Mouse (Mus musculus) NIH3T3 (cell line): ENCODE measurements at regions not wholly inside any gene's neighbourhood (a gene's known extent, or its start where the extent isn't known, plus 50 kb on each side); places are given as distances from the start of the nearest gene placed in this dataset.

Experiments used
- DNase-seq: peaks from one replicate; pipeline ENCODE4 v3.0.0-alpha.2; 2012; ENCODE audit warnings: low read depth

DNA sequence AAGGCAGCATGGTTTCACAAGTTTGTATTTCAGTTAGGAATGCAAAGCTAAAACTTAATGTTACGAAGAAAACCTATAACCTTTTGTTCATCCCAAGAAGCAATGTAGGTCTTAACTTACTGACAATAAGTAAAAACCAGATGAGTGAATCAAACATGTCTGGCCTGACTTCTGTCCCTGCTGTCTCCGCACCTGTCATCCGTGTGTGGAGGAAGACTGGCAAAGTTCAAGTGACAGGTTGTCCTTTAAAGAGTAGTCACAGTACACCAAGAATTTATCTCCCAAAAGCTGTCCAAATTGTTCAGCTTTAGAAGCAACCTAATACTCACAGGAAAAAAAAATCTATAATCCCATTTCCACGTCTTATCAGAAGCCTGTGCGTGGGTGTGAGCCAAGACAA lies 146.3 kb upstream of the Gm10181 start:
- DNase-seq: no peak

DNA sequence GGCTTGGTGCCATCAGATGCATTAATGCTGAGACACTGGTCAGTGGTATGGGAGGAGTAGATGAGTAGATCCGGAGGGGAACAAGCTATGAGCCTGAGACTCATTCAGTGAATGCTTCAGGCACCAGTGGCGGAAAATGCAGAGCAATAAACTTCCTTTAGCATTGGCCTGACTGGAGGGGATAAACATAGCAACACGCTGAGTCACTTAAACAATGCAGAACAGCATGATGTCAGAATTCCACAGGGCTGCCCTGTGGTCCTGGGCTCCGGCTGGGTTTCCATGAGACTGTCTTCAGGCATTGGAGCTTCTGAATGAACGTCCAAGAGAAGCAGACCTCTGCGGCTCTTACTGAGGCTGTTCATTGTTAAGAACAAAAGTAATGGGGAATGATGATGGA lies 145.4 kb upstream of the Gm10181 start:
- DNase-seq: peak; percentile 73

DNA sequence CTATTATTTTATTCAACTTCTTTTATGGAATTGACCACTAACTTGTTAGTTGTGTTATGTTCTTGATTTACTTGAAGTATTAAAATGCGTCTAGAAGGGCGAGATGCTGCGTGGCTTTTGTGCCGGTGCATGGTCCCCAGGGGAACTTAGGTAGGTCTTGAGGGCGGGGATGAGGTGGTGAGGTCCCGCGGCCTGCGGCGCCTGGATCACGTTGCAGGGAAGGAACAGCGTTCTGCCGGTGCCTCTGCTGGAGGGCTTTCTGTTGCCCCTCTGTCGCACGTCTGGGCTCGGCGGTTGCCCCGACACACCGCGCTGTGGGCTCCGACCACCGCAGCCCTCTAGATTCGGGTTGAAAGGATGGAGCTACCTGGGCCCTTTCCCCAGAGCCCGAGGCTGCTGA lies 136.7 kb upstream of the Gm10181 start:
- no peak for DNase-seq

- DNase-seq: no peak
These were observed 133.6 kb upstream of the Gm10181 start for GRCm38 (mm10) chr9:24955641-24956040.

GRCm38 (mm10) chr9:24956566-24956965 lies 132.7 kb upstream of the Gm10181 start:
- DNase-seq: no peak

DNA sequence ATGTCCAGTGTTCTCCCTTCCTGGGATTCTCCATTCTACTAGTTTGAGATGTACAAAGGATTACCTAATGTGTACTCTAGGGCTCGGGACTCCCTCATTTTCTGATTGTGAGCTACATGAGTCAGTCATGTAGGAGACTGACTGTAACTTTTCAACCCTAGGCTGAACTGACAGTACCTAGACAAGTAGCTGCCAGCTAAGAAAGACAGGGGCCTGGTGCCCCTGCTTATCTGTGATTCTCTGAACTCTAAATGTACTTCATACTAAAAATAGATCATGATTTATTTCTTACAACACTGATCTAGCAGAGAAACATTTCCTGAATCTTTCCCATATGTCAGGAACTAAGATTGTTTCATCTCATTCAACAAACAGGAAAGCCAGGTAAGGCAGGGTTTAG lies 125.9 kb upstream of the Gm10181 start:
- no peak for DNase-seq

- DNase-seq: no peak
These were observed 121.7 kb upstream of the Gm10181 start for GRCm38 (mm10) chr9:24967571-24967970.

- peak; percentile 6 for DNase-seq
These were observed 115.0 kb upstream of the Gm10181 start for GRCm38 (mm10) chr9:24974021-24974741.

- DNase-seq: no peak
These were observed 106.4 kb upstream of the Gm10181 start for GRCm38 (mm10) chr9:24982796-24983195.

GRCm38 (mm10) chr9:24994491-24994890 lies 94.7 kb upstream of the Gm10181 start:
- DNase-seq: peak; percentile 2

DNA sequence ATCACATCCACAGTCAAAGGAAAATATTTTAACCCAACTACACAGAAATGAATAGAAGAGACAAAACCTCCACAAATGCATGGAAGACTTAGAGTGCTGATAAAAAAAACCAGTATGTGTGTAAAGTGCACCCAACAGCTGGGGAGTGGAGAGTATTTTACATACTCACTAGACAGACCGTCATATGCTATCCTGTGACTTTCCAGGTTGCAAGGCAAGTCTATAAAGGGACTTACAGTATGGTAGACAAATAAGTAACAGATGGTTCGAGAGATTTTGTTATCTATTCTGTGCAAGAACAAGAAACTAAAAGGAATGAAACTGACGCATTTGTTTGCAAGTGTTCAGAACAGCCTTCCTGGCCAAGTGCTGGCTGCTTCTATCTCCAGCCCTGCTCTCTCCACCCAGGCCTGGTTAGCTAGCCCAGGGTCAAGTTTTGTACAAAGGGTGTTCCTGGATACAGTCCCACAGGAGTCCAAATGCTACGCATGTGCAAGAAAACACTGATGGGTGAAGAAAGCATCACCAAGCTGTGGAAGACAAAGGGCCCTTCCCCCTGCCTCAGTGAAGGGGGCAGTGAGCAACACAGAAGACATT lies 68.0 kb upstream of the Gm10181 start:
- no peak for DNase-seq

- DNase-seq: peak; percentile 30
These were observed 66.8 kb upstream of the Gm10181 start for GRCm38 (mm10) chr9:25022439-25022838.

DNA sequence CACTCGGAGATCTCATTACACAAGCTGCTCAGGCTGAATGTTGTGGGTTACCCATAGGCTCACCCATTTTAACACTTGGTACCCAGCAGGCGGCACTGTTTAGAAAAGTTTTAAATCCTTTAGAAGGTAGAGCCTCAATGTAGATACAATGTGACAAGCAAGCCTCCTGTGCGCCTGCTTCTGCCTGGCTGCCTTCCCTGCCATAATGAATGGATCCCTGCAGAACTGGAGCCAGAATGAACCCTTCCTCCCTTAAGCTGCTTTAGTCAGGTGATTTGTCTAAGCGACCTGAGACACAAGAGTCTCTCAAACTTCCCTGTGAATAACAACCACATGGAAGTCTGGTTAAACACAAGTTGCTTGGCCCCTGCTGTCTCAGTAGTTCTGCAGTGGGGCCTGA lies 64.7 kb upstream of the Gm10181 start:
- DNase-seq: no peak

- DNase-seq: peak; percentile 77
These were observed 61.6 kb upstream of the Gm10181 start for GRCm38 (mm10) chr9:25027581-25027980.

- no peak for DNase-seq
These were observed 60.9 kb upstream of the Gm10181 start for GRCm38 (mm10) chr9:25028305-25028704.

DNA sequence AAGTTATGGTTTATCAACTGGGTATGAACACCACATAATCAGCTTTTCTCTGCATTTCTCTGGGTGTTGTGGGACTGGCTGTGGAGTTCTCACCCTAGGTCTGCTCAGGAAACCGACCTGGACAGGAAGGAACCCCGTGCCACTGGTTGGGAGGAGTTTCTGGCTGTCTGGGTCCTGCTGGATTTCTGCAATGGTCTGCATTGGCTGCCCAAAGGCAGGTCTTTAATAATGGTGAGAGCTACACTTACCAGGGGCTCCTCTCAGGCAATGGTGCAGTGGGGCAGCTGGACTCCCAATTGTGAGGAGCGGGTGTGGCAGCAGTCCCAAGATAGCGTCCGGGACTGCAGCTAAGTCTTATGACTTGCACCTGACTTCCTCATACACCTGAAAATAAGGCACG lies 57.8 kb upstream of the Gm10181 start:
- DNase-seq: no peak
